Mouse (Mus musculus) ES-E14 (cell line): ENCODE measurements around the gene Bco1. TPM values are rescaled to one million over a fixed set of nuclear protein-coding genes. Genes with fewer than 3 reads are reported as not detected.

ENCODE experiments used
- DNase-seq: peaks from one replicate; pipeline ENCODE4 v3.0.0-alpha.2; 2013; ENCODE audit warnings: low read depth, low spot score
- H3K27ac ChIP-seq: 2 replicates; pipeline ENCODE4 v1.5.1; 2012; ENCODE audit warnings: low read depth, mild to moderate bottlenecking, low read length, moderate library complexity, mixed read lengths; ENCODE audit not compliant: poor library complexity, insufficient read depth, severe bottlenecking
- H3K36me3 ChIP-seq: 2 replicates; pipeline ENCODE4 v1.6.1; 2012; ENCODE audit warnings: mild to moderate bottlenecking, low read length, moderate library complexity, mixed read lengths; ENCODE audit not compliant: control insufficient read depth, poor library complexity, insufficient read depth, severe bottlenecking
- H3K4me1 ChIP-seq, 2 experiments: fragments of 150-350 bp in 1 of 2; sonication (generic) in 1 of 2; 2 replicates each; pipeline ENCODE4 v1.6.1; 2012; ENCODE audit warnings: low read length in 2 of 2, mild to moderate bottlenecking in 1 of 2, mixed read lengths in 1 of 2; ENCODE audit not compliant: control insufficient read depth in 2 of 2, insufficient read depth in 2 of 2, poor library complexity in 1 of 2
- H3K4me3 ChIP-seq, 2 experiments: fragments of 150-350 bp in 1 of 2; sonication (generic) in 1 of 2; 2 replicates each; pipeline ENCODE4 v1.5.1; 2012; ENCODE audit warnings: low read length in 2 of 2, low read depth in 1 of 2, mild to moderate bottlenecking in 1 of 2, mixed read lengths in 1 of 2; ENCODE audit not compliant: insufficient read depth in 1 of 2, poor library complexity in 1 of 2, severe bottlenecking in 1 of 2
- H3K9ac ChIP-seq: 2 replicates; pipeline ENCODE4 v1.6.1; 2012; ENCODE audit warnings: low read depth, mild to moderate bottlenecking, low read length, mixed read lengths; ENCODE audit not compliant: poor library complexity, insufficient read depth, severe bottlenecking
- H3K9me3 ChIP-seq: fragments of 150-350 bp; sonication (generic); 2 replicates; pipeline ENCODE4 v1.6.1; 2012; ENCODE audit warnings: low read depth, mild to moderate bottlenecking, low read length; ENCODE audit not compliant: control insufficient read depth, insufficient read depth
- CHD2 ChIP-seq: IDR thresholded peaks from 2 replicates; pipeline ENCODE4 v1.6.1; 2014; ENCODE audit warnings: mild to moderate bottlenecking, low read depth, low read length, inconsistent platforms
- HCFC1 ChIP-seq: IDR thresholded peaks from 2 replicates; pipeline ENCODE4 v1.6.1; 2012; ENCODE audit warnings: low read length, inconsistent platforms, borderline replicate concordance; ENCODE audit not compliant: insufficient read depth
- MAFK ChIP-seq: IDR thresholded peaks from 2 replicates; pipeline ENCODE4 v1.6.1; 2014; ENCODE audit warnings: mild to moderate bottlenecking, low read depth, low read length, inconsistent platforms; ENCODE audit not compliant: insufficient read depth
- ZC3H11A ChIP-seq: IDR thresholded peaks from 2 replicates; pipeline ENCODE4 v1.6.1; 2012; ENCODE audit warnings: low read depth, mild to moderate bottlenecking, inconsistent platforms, low read length, borderline replicate concordance
- ZNF384 ChIP-seq: IDR thresholded peaks from 2 replicates; pipeline ENCODE4 v1.6.1; 2012; ENCODE audit warnings: low read depth, low read length, inconsistent platforms
- in situ Hi-C, 2 experiments: fragments of 600-800 bp; cut with MboI; formaldehyde crosslinking; loops; one replicate each; pipeline ENCODE4 v1.15.1; 2025; ENCODE audit warnings: low sequenced_read_pairs in 2 of 2, inconsistent platforms in 1 of 2; ENCODE audit not compliant: unreplicated experiment in 2 of 2
- total RNA-seq: library from RNA; depleted of rRNA; stranded (reverse); fragments of 300-350 nt; gene quantifications from 2 replicates; pipeline ENCODE4 v1.2.3, GENCODE M21; 2012

Gene Bco1
- total RNA-seq, 1 experiment, result 0.09 TPM

DNA sequence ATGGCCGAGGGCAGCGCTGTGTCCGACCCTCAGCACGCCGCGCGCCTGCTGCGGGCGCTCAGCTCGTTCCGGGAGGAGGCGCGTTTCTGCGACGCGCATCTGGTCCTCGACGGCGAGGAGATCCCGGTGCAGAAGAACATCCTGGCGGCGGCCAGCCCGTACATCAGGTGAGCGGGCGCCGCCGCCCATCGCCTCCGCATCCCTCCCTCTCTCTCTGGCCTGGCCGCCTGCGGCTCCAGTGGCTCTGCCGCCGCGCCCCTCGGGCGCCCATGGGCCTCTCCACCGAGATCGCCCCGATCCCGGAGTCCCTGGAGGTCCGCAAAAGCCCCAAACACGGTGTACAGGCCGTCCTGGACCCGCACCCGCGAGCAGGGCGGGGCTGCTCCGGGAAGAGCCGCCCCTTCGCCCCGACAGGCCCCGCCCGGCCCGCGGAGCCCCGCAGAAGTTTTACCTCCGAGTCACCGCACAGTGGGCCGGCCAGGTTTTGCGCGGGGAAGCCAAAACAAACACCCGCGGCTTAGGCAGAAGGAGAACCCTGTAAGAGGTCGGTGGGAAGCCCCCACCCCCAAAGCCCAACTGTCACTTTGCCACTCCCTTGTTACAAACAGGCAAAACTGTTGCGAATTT lies 62.6 kb downstream of the Bco1 start, which contains the start of gene Gan:
TSS of gene Gan (plus strand) at position 1 of the 627 bp plus-strand sequence.
- Histone ChIP-seq H3K9me3 (no peaks in the 10 kb centered on the region), H3K9ac (peak within 1 kb of the TSS; percentile 81), H3K27ac (no peak within 1 kb of the TSS), H3K36me3 (no peaks in the 10 kb centered on the region), H3K4me1 (peaks cover 1 to 6% of the 10 kb centered on the region in 2 experiments; a peak in 2 of 4 replicates), H3K4me3 (peak within 1 kb of the TSS; percentile 77 to 99)
- TF ChIP-seq ZC3H11A (no peak), HCFC1 (no peak), MAFK (no peak), ZNF384 (no peak), CHD2 (no peak)
- in situ Hi-C loops, result no loop called here
- DNase-seq, result no peak

DNA sequence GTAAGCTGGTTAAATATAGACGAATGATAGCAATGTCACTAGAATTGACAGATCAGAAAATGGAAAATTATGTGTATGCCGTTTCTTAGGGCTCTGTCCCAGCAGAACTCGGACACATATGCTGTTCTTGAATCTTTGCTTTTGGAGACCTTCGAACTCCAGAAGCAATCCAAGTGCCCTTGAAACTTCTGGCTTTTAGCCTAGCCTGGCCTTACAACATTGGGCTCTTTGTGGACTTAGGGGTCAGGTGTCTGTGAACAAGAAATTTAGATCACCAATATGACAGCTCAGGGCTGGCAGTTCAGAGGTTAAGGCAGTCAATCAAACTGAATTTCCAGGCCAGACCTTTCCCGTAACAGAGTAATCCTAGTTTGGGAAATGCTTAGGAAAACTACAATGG lies 63.4 kb downstream of the Bco1 start:
- peaks cover 1 to 6% of the 10 kb centered on the region in 2 experiments; a peak in 2 of 4 replicates for H3K4me1 ChIP-seq
- H3K9ac ChIP-seq, result no peak overlapping the region
- H3K27ac ChIP-seq, result no peak overlapping the region
- no peaks in the 10 kb centered on the region for H3K36me3 ChIP-seq
- no peak for DNase-seq
- in situ Hi-C loops, result no loop called here
- peak overlapping the region in 1 of 2 experiments; percentile 80; a peak in 1 of 4 replicates for H3K4me3 ChIP-seq
- no peaks in the 10 kb centered on the region for H3K9me3 ChIP-seq
- TF ChIP-seq CHD2 (no peak), HCFC1 (no peak), ZC3H11A (no peak), ZNF384 (no peak), MAFK (no peak)

DNA sequence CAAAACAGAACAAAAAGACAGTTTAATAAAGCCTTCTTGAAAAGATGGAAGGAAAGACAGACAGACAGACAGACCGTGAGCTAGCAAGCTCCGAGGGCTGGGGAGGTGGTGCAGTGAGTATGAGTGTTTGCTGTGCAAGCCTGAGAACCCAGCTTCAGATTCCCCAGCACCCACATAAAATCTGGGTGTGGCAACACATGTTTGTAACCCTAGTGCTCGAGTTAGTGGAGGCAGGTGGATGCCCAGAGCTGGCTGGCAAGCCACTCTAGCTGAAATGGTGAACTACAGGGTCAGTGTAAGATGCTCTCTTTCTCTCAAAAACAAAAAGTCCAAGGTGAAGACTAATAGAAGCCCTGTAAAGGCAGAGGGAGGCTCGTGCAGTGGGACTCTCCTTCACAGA lies 69.3 kb downstream of the Bco1 start:
- TF ChIP-seq ZC3H11A, result no peak
- no peak for TF ChIP-seq MAFK
- TF ChIP-seq CHD2, result no peak
- TF ChIP-seq ZNF384, result no peak
- TF ChIP-seq HCFC1, result no peak
- in situ Hi-C loops, result no loop called here
- H3K9ac ChIP-seq, result no peak overlapping the region

DNA sequence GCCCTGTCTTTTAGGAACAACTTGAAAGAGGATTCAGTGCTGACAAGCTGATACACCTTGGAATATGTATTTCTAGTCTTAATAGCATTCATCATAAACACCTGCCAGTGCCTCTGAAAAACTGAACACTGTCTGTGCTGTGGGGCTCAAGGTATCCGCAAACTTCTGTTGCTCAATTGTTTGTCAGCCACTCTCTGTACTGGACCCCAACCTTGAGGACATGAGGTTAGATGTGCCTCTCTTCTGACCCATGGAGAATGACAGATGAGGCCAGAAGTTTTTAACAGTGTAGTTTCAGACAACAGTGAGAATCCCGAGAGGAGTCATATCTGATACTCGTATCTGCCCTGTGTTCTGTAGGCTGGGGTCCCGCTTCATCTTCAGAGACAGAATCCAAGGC lies 69.9 kb downstream of the Bco1 start:
- Histone ChIP-seq H3K4me1 (no peaks in the 10 kb centered on the region), H3K36me3 (no peaks in the 10 kb centered on the region), H3K9me3 (no peaks in the 10 kb centered on the region), H3K4me3 (no peak overlapping the region), H3K9ac (no peak overlapping the region), H3K27ac (no peak overlapping the region)
- TF ChIP-seq HCFC1, result no peak
- no peak for DNase-seq
- in situ Hi-C loops, result no loop called here

More for the DNA sequence above, 69.3 kb downstream of the Bco1 start:
- no peaks in the 10 kb centered on the region for H3K4me1 ChIP-seq
- H3K9me3 ChIP-seq, result no peaks in the 10 kb centered on the region
- no peak for DNase-seq
- no peak overlapping the region for H3K4me3 ChIP-seq
- no peaks in the 10 kb centered on the region for H3K36me3 ChIP-seq
- no peak overlapping the region for H3K27ac ChIP-seq

DNA sequence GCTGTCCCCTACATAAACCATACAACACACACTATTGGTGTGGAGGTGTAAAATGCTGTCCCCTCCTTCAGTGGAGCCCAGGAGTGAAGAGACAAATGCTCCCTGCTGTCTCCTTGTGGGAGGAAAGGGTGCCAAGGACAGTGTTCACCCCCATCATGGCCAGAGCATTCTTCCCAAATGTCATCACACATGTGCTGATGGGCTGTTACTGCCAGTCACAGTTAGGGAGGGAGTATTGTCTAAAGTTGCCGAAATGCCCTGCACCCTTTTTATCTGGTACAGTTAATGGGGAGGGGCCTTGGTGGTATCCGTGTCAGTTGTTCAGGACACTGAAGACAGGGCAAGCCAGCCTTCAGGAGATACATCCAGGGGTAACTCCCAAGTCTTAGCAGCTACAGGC lies 70.9 kb downstream of the Bco1 start:
- H3K4me1 ChIP-seq, result no peaks in the 10 kb centered on the region
- no peak for TF ChIP-seq ZNF384
- no peak for TF ChIP-seq MAFK
- no peak for TF ChIP-seq ZC3H11A
- TF ChIP-seq CHD2, result no peak
- no peak for TF ChIP-seq HCFC1
- no peak overlapping the region for H3K9ac ChIP-seq
- in situ Hi-C loops, result no loop called here
- no peak for DNase-seq
- no peaks in the 10 kb centered on the region for H3K36me3 ChIP-seq
- H3K27ac ChIP-seq, result no peak overlapping the region
- no peak overlapping the region for H3K4me3 ChIP-seq
- H3K9me3 ChIP-seq, result no peaks in the 10 kb centered on the region
